Mouse (Mus musculus): Measurements from ENCODE around the gene Dok1. TPM values are rescaled to one million over a fixed set of nuclear protein-coding genes. Genes with fewer than 3 reads are reported as not detected.

The Dok1 gene
- total RNA-seq, 2 experiments from 2014 or later: 1.8 to 2.1 TPM

DNA sequence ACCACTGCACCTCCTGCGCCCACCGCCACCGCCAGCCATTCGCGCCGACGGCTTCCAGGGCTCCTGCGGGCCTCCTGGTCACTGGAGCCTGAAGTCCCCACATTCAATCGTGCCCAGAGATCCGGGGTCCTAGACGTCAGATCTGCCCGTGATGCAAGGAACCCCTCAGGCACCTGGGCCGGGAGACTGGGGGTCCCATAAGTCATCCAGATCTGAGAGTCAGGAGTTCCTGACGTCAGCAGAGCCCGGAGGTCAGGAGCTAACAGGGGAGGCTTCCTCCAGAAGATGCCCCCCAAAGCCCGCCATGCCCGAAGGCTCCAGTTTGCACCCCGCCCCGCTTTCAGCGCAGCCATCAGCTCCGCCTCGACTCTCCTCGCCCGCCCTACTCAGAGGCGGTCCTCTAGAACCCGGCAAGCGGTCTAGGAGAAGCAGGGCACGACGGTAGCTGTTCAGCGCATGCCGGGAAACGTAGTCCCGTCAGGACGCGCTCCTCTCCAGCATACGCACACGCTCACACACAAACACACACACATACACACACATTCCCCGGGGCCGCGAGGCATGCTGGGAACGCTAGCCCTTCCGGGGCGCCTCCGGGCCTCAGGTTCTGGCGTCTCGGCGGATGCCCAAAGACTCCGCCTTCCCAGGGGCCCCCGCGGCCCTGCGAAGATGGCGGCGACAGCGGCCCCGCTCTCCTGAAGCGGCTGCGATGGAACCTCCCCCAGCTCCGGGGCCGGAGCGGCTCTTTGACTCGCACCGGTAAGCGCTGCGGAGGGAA, 21.0 kb upstream of the Dok1 start, which contains the start of gene Aup1:
Aup1 (plus strand) TSS at position 448 of the 778 bp plus-strand sequence.
- intact Hi-C loops (cut with DNase I): loop anchor here (2.0 kb wide), 1 partner anchor 57 kb away; no protein-coding TSS in a partner anchor
- peak; percentile 97 for DNase-seq (ENCODE audit: extremely low spot score in 1 of 2, low spot score in 2 of 2)

DNA sequence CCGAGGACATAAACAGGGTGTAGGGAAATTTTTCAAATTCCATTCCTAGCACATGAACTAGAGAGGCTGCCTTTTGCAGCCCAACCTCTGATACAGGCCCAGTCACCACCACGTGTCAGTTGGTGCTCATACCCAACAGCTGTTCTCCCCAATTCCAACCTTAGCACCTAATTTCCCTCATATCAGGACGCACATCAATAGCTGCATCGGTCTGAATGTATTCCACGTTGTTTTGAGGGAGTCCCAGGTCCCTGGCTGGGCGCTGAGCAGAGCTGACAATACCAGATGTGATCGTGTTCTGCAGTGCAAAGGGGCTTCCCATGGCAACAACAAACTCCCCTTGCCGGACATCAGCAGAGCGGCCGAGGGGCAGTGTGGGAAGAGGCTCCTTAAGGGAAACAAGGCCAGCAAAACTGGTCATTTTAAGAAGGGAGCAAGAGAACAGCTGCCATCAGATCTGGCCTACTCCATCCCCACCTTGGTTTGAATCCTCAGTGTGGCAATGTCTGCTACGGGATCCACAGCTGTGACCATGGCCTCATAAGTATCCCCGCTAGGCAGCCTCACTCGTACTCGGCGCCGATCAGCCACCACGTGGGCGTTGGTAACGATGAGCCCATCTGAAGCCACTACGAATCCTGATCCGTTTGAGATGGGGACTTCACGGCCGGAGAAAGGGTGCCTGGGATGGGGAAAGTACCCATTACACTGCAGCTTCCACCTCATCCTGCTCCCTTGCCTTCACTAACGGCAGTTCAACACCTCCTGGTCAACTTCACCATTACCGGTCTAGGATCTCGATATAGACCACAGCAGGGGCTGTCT, 20.1 kb upstream of the Dok1 start:
- DNase-seq (ENCODE audit: extremely low spot score in 1 of 2, low spot score in 2 of 2): peak in 1 of 2 experiments; percentile 64
- intact Hi-C loops (cut with DNase I): no loop called here

DNA sequence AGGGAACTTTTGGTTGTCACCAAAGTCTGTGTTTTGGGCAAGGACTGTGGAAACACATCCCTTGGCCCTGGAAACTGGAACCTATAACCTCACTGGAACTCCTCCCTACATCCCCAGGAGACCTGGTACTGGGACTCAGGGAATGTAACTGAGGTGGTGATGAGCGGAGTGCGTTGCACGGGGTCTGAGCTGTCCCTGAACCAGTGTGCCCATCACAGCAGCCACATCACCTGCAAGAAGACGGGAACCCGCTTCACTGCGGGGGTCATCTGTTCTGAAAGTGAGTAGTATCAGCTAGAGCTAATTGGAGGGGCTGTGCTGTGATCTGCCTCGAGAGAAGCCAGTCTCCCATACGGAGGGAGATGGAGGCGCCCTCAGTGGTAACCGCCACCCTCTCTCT, 16.1 kb upstream of the Dok1 start:
- intact Hi-C loops (cut with DNase I): no loop called here
- no peak for DNase-seq (ENCODE audit: extremely low spot score in 1 of 2, low spot score in 2 of 2)

DNA sequence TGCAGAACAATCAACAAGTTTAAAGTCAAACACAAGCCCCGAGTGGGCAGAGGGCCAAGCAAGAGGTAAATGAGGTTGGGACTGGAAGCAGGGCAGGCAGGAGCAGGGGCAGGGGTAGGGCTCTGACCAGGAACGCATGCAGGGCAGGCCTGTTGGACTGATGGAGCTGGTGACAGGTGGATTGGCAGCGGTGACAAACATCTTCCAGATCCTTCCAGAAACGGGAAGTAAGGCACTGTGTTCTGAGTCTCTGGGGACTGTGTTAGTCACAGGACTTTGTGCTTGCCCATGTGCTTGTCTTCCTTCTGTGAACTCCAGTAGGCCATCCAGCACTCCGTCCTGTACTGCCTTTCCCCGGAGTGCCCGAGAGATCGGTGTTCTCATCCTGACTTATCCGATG, 11.5 kb upstream of the Dok1 start:
- no peak for DNase-seq (ENCODE audit: extremely low spot score in 1 of 2, low spot score in 2 of 2)
- intact Hi-C loops (cut with DNase I): no loop called here

DNA sequence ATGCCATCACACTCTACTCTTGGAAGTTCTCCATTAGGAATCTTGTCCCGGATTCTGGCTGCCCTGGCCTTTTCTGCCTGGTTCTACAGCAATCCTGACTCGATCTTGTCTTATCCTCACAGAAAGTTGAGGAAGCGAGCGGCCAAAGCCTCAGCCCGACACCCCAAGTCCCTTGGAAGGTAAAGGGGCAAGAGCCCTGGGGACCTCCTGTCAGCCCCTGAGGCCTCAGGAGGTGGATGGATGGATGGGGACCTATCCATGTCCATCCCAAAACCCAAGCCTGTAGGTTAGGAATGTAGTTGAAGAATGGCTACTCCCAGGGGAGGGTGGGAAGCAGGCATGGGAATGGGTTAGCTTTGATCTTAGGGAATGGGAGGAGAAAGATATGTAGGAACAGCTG, 10.7 kb upstream of the Dok1 start:
- intact Hi-C loops (cut with DNase I): no loop called here
- DNase-seq (ENCODE audit: extremely low spot score in 1 of 2, low spot score in 2 of 2): no peak

DNA sequence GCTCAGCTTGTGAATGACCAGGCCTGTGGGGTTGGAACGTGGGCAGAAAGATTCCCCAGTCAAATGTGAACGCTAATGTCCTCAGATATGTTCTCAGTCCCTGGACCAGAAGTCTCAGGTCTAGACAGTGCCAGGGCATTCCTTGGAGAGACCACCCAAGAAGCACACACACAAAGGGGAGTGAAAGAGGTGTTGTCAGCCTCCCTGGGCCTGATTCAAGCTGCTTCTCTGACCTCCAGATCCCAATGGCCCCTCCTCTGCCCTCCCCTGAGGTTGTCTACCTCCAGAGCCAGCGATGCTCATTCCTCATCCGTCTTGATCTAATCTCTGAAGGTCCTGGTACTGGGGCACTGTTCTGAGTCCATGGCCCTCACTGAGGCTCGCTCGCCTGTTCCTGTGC, 10.3 kb upstream of the Dok1 start:
- intact Hi-C loops (cut with DNase I): no loop called here
- no peak for DNase-seq (ENCODE audit: extremely low spot score in 1 of 2, low spot score in 2 of 2)

DNA sequence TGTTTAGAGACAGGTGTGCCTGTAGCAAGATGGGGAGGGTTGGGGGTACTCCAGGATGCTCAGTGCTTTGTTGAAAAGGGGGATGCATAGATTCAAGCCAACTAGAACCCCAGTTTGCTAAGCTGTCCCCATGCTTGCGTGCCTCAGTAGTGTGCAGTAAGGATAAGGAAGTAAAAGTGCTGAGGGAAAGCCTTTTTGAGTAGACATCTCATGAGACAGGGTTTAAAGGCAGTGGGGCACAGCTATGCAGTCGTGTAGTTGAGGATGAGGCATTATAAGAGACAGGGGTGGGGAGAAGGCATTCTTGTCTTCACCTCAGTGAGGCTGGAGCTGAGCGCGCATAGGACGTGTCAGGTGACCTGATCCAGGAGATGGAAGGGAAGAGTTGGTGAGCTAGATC, 7.3 kb upstream of the Dok1 start:
- intact Hi-C loops (cut with DNase I): no loop called here
- DNase-seq (ENCODE audit: extremely low spot score in 1 of 2, low spot score in 2 of 2): no peak

DNA sequence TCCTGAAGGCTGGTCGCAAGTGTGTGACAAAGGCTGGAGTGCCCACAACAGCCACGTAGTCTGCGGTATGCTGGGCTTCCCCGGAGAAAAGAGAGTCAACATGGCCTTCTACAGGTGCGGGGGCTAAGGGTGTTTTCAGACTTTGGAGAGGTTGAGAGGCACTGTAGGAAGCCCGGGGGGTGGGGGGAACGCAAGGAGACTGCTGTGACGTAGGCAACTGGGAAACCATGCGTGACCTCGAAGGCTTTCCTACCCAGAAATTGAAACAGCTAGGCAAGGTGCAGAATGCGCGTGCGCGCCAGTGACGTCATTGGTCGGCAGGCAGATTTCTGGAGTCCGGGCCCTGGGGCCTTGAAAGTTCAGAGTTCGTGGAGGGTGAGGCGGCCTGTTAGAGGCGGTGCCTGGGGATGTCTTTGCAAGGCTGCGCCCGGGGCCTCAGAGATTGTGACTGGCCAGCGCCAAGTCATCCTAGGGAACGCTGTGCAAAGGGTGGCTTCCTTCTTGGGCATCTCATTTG, 5.3 kb upstream of the Dok1 start:
- intact Hi-C loops (cut with DNase I): no loop called here
- peak; percentile 84 to 90 for DNase-seq (ENCODE audit: extremely low spot score in 1 of 2, low spot score in 2 of 2)

DNA sequence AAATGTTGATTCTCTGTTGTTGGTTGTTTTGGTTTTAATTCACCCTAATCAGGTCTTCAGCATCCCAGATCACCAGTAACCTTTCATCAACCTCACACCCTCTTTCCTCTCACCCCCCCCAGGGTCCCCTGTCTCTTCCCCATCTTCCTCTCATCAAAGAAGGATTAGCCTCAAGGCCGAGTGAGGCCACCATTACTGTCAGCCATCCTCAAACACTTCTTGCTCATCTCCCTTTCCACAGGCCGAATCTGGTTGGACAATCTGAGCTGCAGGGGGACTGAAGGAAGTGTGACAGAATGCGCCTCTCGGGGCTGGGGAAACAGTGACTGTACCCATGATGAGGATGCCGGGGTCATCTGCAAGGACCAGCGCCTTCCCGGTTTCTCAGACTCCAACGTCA, 3.9 kb upstream of the Dok1 start:
- no peak for DNase-seq (ENCODE audit: extremely low spot score in 1 of 2, low spot score in 2 of 2)
- intact Hi-C loops (cut with DNase I): no loop called here

DNA sequence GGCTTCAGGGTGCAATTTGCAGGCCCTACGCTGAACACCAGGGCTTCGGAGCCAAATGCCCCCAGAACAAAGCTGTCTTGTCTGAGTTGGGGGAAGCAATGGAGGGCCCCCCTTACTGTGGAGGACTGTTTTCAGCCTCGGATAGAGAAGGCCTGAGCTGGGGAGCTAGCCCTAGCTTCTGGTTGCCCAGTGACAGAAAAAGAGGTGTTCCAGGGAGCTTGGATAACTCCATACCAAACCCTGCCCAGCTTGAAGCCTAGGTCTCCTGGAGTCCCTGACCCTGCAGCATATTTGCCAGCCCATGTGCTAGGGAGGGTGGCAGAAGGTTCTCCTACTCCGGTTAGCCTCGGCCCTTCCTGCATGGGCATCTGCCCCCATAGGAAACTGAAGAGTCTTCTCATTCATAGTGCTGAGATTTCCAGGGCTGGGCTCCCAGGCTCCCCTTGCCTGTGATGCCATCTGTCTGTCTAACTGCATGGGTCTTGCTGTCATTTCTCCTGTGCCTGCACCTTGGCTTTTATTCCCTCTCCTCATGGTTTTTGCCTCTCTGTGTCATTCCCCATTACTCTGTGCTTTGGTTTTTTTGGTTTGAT, 1.3 kb upstream of the Dok1 start:
- intact Hi-C loops (cut with DNase I): loop anchor here (5.0 kb wide), 1 partner anchor 37 kb away; no protein-coding TSS in a partner anchor
- no peak for DNase-seq (ENCODE audit: extremely low spot score in 1 of 2, low spot score in 2 of 2)

DNA sequence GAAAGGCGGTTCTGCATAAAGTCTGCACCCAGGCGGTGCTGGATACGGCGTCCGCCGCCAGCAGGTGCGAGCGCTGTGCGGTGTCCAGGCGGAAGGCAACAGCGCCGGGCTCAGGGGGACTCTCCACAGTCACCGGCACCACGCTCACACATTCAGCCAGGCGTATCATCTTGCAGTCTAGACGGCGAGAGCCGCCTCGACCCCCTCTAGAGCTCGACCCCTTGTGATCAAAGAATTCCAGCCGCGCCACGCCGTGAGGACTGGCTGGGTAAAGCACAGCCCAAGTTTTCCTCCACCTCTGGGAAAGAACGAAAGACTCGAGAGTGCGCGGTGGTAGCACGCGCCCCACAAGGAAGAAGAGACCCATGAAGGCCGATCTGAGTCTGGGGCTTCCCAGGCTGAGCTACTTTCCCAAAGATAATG, 491 bp downstream of the Dok1 start:
- DNase-seq (ENCODE audit: extremely low spot score in 1 of 2, low spot score in 2 of 2): no peak
- intact Hi-C loops (cut with DNase I): loop anchor here (5.0 kb wide), 1 partner anchor 35 kb away; no protein-coding TSS in a partner anchor

DNA sequence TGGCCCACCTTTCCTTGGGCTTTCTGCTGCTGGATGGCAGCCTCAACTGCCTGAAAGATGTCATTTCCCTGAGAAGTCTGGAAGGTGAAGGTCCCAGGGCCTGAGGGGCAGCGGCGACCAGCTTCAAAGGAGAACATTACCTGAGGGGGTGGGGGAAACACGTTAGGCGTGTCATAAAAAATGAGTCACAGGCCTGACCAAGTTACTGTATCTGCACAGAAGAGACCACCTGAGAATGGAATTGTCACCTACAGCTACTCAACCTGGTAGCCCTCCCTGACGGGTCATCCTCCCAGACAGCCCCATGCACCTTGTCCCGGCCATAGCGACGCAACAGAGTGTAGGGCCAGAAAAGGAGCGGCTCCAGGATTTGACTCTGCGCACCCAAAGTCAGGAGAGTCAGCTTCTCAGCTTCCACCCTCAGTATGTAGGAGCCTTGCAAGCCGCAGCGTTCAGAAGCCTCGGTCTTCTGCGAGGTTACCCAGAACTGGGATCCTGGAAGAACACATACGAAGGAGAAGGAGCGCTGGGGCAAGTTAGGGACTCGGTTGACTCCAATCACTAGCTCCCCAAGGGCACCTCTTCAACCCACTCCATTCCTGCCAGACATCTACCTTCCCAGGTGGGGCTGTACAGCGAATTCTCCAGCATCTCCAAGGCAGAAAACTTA, 1.2 kb downstream of the Dok1 start:
- intact Hi-C loops (cut with DNase I): loop anchor here (5.0 kb wide), 1 partner anchor 35 kb away; no protein-coding TSS in a partner anchor
- no peak for DNase-seq (ENCODE audit: extremely low spot score in 1 of 2, low spot score in 2 of 2)

DNA sequence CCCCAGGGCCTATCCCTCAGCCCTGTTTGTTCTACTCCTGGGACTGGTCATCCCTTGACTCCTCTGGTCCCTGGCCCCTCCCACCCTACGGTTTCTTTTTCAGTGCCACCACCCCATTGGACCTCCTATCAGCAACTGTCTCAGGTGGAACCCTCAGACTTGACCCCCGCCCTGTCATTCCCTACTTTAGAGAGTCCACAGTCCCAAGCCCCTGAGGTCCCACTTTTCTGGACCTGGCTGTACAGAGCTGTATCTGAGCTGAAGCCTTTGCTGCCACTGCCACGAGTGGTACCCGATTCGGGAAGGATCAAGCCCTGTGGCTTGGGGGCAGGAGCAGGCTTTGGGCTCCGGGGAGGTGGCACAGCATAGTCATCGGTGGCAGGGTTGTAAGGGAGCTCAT, 2.2 kb downstream of the Dok1 start:
- no peak for DNase-seq (ENCODE audit: extremely low spot score in 1 of 2, low spot score in 2 of 2)
- intact Hi-C loops (cut with DNase I): loop anchor here (5.0 kb wide), 1 partner anchor 34 kb away; no protein-coding TSS in a partner anchor

DNA sequence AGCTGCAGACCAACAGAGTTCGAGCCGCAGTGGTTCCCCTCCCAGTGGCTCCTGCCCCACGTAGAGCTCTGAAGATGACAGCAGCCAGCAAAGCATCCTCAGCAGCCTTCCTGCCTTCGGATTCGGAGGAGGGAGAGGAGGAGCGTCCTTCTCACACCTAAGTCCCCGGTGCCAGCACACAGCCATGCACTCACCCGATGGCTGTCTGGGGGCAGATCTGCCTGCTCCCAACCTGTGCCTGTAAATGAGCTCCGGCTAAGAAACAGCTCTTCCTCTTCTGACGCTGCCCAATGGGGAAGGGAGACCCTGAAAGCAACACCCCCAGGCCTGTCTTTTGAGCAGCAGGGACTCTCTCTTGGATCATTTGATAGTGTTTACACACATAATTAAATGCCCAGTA, 3.5 kb downstream of the Dok1 start:
- intact Hi-C loops (cut with DNase I): loop anchor here (5.0 kb wide), 1 partner anchor 32 kb away; no protein-coding TSS in a partner anchor
- DNase-seq (ENCODE audit: extremely low spot score in 1 of 2, low spot score in 2 of 2): no peak

DNA sequence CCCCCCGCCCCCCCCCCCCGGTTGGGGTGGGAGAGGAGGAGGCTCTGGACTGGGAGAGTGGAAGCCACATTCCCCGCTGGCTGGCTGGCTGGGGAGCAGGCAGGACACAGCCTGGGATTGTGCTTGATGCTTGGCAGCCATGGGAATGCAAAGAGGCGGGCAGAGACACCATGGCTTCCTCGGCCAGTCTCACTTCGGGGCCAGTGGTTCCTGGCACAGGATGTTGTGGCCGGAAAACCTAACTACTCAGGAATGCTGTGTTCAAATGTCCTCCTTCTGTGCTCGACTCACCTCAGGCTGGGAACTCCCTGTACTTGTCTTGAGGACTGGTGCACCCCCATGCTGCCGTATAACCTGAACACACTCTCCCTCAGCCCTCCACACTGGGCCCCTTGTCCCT, 5.6 kb downstream of the Dok1 start:
- DNase-seq (ENCODE audit: extremely low spot score in 1 of 2, low spot score in 2 of 2): no peak
- intact Hi-C loops (cut with DNase I): no loop called here

DNA sequence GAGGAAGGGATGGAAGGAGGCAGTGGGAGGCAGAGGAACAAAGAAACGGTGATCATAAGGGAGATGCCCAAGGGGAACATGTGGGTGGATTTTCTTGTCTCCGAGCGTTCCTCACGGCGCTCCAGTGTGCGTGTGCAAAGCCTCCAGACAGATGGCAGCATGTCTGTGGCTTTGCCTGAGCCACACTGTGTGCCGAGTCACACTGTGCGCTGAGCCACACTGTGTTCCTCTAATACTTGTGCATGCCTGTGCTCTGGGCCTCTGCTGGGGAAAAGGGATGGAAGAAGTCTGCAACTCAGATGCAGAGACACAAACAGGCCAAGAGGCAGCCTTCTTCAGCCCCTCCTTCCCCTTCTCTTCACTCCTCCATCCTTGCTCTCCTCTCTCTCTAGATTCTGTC, 6.0 kb downstream of the Dok1 start:
- DNase-seq (ENCODE audit: extremely low spot score in 1 of 2, low spot score in 2 of 2): no peak
- intact Hi-C loops (cut with DNase I): no loop called here

DNA sequence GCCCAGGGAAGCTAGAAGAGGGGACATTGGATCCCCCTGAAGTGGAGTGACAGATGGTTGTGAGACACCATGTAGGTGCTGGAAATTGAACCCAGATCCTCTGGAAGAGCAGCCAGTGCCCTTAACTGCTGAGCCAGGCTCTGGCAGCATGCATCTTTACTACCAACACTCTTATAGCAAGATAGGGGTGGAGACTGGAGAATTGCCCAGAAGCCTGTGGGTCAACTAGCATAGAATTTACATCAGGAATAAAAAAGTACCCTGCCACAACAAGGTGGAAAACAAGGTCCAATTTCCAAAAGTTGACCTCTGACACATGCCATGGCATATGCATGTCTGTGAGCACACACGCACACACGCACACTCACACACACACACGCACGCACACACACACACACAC, 8.1 kb downstream of the Dok1 start:
- DNase-seq (ENCODE audit: extremely low spot score in 1 of 2, low spot score in 2 of 2): no peak
- intact Hi-C loops (cut with DNase I): no loop called here

DNA sequence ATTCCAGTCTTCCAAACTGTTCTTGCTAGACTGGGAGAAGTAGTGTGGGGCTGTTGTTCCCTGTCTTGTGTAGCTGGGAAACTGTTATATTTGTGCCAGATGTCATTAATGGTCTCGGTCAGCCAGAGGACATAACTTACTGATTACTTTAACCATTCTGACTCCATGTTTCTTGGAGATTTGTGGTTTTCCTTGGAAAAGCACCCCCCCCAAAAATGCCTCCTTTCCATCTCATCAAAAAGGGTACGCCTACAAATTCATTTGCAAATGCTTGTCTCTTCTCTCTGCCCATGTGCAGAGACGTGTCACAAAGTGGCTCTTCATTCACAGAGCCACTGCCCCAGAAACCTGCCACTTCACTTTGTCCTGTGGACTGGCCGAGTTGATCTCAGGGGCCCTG, 8.8 kb downstream of the Dok1 start:
- DNase-seq (ENCODE audit: extremely low spot score in 1 of 2, low spot score in 2 of 2): no peak
- intact Hi-C loops (cut with DNase I): no loop called here

DNA sequence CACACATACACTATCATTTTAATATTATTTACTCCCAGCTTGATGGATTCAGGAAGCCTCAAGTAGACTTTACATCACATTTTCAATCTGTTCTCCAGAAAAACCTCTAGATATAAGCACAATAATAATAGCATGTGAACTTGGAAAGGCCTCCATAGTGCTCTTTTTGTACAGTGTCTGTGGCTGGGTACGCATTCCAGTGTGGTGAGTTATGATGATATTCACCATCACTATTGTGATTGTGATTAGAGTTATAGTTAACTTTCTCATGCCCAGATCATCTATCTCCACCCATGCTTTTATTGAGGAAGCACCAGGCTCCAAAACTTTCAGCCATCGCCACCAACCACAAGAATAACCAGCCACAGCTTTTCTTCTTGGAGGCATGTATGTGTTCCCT, 9.5 kb downstream of the Dok1 start:
- intact Hi-C loops (cut with DNase I): no loop called here

More for the DNA sequence above, 9.5 kb downstream of the Dok1 start:
- no peak for DNase-seq (ENCODE audit: extremely low spot score in 1 of 2, low spot score in 2 of 2)
